Mouse (Mus musculus): ENCODE data around the gene Npnt. TPM values are rescaled to one million over a fixed set of nuclear protein-coding genes. Genes with fewer than 3 reads are reported as not detected.

The Npnt gene
- polyA plus RNA-seq, 1 experiment from 2014 or later, result 15.2 TPM

DNA sequence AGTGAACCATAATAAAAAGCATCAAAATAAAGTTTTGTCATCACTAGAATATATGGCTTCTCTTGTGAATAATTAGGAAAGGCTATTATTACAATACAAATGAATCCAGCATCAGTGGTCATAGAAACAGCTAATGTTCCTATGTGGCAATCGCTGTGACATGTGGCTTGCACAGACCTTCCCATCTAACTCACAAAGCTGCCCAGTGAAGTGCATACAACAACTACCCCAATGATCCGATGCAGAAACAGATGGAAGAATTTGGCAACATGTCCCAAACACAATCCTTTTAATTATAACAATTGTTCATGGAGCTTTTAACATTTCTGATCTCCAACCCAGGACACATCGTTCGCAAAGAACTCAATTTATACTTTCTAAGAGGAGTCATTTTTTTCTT, 52.2 kb downstream of the Npnt start:
- H3K9ac ChIP-seq (replicated peaks; ENCODE audit: low read length), result no peak overlapping the region
- 93% methylated on average over 4 of the region's 4 CpGs for WGBS
- H3K4me2 ChIP-seq (ENCODE audit: low read depth, low read length), result no peak overlapping the region
- ATAC-seq (replicated peaks; ENCODE audit: insufficient number of reproducible peaks, low FRiP score, low TSS enrichment, low read depth) (no peak), DNase-seq (ENCODE audit: low spot score) (no peak)
- H3K4me3 ChIP-seq (ENCODE audit: low read depth, low read length), result no peak overlapping the region
- H3K9me3 ChIP-seq (replicated peaks; ENCODE audit: control insufficient read depth, low read length), result no peaks in the 10 kb centered on the region
- no peaks in the 10 kb centered on the region for H3K4me1 ChIP-seq (ENCODE audit: control insufficient read depth, insufficient read depth, low read length)
- no peaks in the 10 kb centered on the region for H3K27me3 ChIP-seq (ENCODE audit: control insufficient read depth, insufficient read depth, low read length)
- no peaks in the 10 kb centered on the region for H3K36me3 ChIP-seq (replicated peaks; ENCODE audit: control insufficient read depth, insufficient read depth, low read depth, low read length)
- H3K27ac ChIP-seq (replicated peaks; ENCODE audit: low read depth, low read length), result no peak overlapping the region

DNA sequence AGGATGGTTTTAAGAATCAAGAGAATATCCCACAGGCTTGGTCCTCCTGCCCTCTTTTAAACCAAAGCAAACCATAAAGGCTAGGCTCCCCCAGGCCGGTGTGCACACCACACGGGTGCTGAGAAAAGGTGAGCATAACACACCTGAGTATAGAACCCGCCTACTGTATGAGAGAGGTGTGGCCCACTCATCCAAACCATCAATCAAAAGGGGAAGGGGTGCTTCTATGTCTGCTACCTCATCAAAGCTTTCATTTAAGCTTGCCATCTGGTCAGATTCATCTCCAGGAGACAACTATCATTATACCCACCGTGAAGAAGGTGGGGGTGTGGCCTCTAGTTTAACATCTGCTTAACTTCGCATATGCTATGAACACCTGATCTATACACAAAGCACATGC, 52.7 kb downstream of the Npnt start:
- Histone ChIP-seq H3K9ac (replicated peaks; ENCODE audit: low read length) (no peak overlapping the region), H3K4me1 (ENCODE audit: control insufficient read depth, insufficient read depth, low read length) (no peaks in the 10 kb centered on the region), H3K27ac (replicated peaks; ENCODE audit: low read depth, low read length) (no peak overlapping the region), H3K4me2 (ENCODE audit: low read depth, low read length) (no peak overlapping the region), H3K27me3 (ENCODE audit: control insufficient read depth, insufficient read depth, low read length) (no peaks in the 10 kb centered on the region), H3K4me3 (ENCODE audit: low read depth, low read length) (no peak overlapping the region), H3K36me3 (replicated peaks; ENCODE audit: control insufficient read depth, insufficient read depth, low read depth, low read length) (no peaks in the 10 kb centered on the region), H3K9me3 (replicated peaks; ENCODE audit: control insufficient read depth, low read length) (no peaks in the 10 kb centered on the region)
- no peak for DNase-seq (ENCODE audit: low spot score)
- WGBS, result 85% methylated on average over 5 of the region's 5 CpGs
- no peak for ATAC-seq (replicated peaks; ENCODE audit: insufficient number of reproducible peaks, low FRiP score, low TSS enrichment, low read depth)

DNA sequence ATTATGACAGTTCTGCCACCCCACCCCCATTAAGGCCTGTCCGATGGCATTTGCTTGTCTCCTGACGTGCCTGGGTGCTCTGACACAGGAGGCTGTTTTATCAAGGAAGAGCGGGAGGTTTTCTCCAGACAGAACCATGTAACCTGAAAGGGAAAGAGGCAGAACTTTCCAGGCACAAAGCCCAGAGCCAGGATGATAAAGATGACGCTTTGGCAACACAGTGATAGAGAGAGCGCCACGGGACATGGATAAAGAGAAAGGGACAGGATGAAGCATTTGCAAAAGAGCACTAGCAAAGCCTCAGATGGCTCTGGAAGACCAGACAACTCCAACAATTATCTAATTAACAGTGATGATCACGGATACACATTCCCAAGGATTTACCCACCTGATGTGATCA, 56.0 kb downstream of the Npnt start:
- WGBS, result 89% methylated on average over 7 of the region's 7 CpGs
- no peaks in the 10 kb centered on the region for H3K9me3 ChIP-seq (replicated peaks; ENCODE audit: control insufficient read depth, low read length)
- no peaks in the 10 kb centered on the region for H3K4me1 ChIP-seq (ENCODE audit: control insufficient read depth, insufficient read depth, low read length)
- ATAC-seq (replicated peaks; ENCODE audit: insufficient number of reproducible peaks, low FRiP score, low TSS enrichment, low read depth) (no peak), DNase-seq (ENCODE audit: low spot score) (no peak)
- H3K9ac ChIP-seq (replicated peaks; ENCODE audit: low read length), result no peak overlapping the region
- H3K27me3 ChIP-seq (ENCODE audit: control insufficient read depth, insufficient read depth, low read length), result no peaks in the 10 kb centered on the region
- no peak overlapping the region for H3K4me2 ChIP-seq (ENCODE audit: low read depth, low read length)
- H3K36me3 ChIP-seq (replicated peaks; ENCODE audit: control insufficient read depth, insufficient read depth, low read depth, low read length), result no peaks in the 10 kb centered on the region
- H3K27ac ChIP-seq (replicated peaks; ENCODE audit: low read depth, low read length), result no peak overlapping the region
- no peak overlapping the region for H3K4me3 ChIP-seq (ENCODE audit: low read depth, low read length)

DNA sequence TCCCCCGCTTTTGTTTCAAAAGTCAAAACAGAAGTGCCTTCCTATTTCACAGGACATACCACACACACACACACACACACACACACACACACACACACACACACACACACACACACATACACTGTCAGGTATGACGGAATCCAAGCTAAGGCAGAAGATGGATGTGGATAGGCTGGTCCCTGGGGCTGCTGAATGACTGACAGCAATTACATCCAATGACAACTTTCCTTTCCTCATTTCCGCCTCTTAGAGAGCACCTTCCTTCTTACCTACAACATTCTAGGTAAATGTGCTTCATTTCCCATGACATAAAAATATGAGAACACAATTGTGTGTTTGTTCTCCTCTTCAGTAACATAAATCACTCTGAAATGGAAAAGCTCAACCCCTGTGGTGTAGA, 56.4 kb downstream of the Npnt start:
- no peak overlapping the region for H3K4me3 ChIP-seq (ENCODE audit: low read depth, low read length)
- H3K9me3 ChIP-seq (replicated peaks; ENCODE audit: control insufficient read depth, low read length), result no peaks in the 10 kb centered on the region
- no peaks in the 10 kb centered on the region for H3K4me1 ChIP-seq (ENCODE audit: control insufficient read depth, insufficient read depth, low read length)
- DNase-seq (ENCODE audit: low spot score) (no peak), ATAC-seq (replicated peaks; ENCODE audit: insufficient number of reproducible peaks, low FRiP score, low TSS enrichment, low read depth) (no peak)
- H3K36me3 ChIP-seq (replicated peaks; ENCODE audit: control insufficient read depth, insufficient read depth, low read depth, low read length), result no peaks in the 10 kb centered on the region
- 91% methylated on average over 3 of the region's 3 CpGs for WGBS
- no peak overlapping the region for H3K27ac ChIP-seq (replicated peaks; ENCODE audit: low read depth, low read length)
- no peaks in the 10 kb centered on the region for H3K27me3 ChIP-seq (ENCODE audit: control insufficient read depth, insufficient read depth, low read length)
- H3K9ac ChIP-seq (replicated peaks; ENCODE audit: low read length), result no peak overlapping the region
- H3K4me2 ChIP-seq (ENCODE audit: low read depth, low read length), result no peak overlapping the region

DNA sequence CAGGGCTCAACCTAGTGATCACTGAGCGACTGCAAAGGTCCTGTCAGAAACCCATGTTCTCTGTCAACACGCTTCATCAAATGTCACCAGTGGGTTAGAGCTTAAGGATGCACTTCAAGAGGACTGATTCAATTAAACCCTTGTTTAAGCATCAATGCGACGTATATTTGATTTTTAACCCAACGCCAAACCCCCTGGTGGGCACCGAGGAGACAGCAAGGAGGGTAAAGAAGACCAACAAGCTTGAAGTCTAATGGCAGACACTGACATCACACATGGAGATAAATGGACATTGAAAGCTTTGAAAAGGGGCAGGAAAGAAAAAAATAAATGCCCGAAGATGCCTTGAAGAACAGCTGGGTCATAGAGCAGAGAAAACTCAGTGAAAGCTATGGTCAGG, 57.0 kb downstream of the Npnt start:
- ATAC-seq (replicated peaks; ENCODE audit: insufficient number of reproducible peaks, low FRiP score, low TSS enrichment, low read depth) (no peak), DNase-seq (ENCODE audit: low spot score) (no peak)
- H3K9me3 ChIP-seq (replicated peaks; ENCODE audit: control insufficient read depth, low read length), result no peaks in the 10 kb centered on the region
- no peak overlapping the region for H3K4me3 ChIP-seq (ENCODE audit: low read depth, low read length)
- H3K27me3 ChIP-seq (ENCODE audit: control insufficient read depth, insufficient read depth, low read length), result no peaks in the 10 kb centered on the region
- H3K4me2 ChIP-seq (ENCODE audit: low read depth, low read length), result no peak overlapping the region
- no peaks in the 10 kb centered on the region for H3K36me3 ChIP-seq (replicated peaks; ENCODE audit: control insufficient read depth, insufficient read depth, low read depth, low read length)
- H3K27ac ChIP-seq (replicated peaks; ENCODE audit: low read depth, low read length), result no peak overlapping the region
- 87% methylated on average over 7 of the region's 7 CpGs for WGBS
- no peaks in the 10 kb centered on the region for H3K4me1 ChIP-seq (ENCODE audit: control insufficient read depth, insufficient read depth, low read length)
- no peak overlapping the region for H3K9ac ChIP-seq (replicated peaks; ENCODE audit: low read length)

DNA sequence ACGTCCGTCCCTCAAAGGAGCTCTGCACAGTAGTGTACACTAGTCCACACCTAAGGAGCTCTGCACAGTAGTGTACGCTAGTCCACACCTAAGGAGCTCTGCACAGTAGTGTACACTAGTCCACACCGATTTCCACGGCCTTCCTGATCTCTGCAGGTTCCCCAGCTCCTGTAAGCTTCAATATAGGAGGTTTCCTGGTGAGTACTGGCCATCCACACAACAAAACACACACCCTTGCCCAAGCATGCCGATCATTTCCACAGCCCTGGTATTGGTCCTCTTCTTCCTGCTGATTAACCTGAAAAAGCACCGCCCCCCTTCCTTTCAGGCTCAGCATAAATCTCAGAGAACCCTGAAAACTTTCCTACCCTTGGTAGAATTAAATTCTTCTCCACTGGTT, 57.6 kb downstream of the Npnt start:
- no peak for DNase-seq (ENCODE audit: low spot score)
- H3K4me2 ChIP-seq (ENCODE audit: low read depth, low read length), result no peak overlapping the region
- 91% methylated on average over 7 of the region's 7 CpGs for WGBS

DNA sequence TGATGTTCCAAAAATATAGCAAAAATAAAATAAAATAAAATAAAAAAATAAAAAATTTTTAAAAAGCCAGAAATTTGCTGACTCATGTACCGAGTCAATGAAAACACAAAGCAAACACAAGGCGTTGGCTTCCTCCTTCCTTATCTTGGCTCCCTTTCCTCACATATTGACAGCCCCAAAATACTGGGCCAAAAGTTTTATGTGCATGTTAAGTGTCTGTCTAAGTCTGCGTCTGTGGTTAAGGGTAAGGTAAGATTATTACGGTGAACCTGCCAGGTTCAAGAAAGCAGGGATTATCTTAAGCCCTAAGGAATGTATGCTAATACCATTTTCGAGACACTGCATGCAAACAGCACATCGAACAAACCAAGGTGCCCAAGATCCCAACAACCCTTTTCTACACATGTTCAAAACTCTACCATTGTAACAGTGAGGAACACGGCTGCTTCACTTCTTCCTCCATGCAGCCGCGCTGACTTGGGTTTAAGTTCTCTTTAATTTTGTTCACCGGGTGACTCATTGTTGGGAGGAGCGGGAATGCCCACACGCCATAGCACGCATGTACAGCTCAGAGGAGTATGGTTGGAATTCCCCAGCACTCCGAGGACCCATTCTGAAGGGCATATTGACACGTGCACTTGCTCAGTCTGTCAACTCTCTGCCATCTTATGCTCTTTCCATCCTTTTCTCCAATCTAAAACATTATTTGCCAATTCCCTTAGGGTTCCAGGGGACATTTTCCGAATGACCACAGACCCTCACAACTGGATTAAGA, 62.8 kb downstream of the Npnt start:
- Histone ChIP-seq H3K9me3 (replicated peaks; ENCODE audit: control insufficient read depth, low read length) (no peaks in the 10 kb centered on the region), H3K4me3 (ENCODE audit: low read depth, low read length) (no peak overlapping the region), H3K36me3 (replicated peaks; ENCODE audit: control insufficient read depth, insufficient read depth, low read depth, low read length) (no peaks in the 10 kb centered on the region), H3K27ac (replicated peaks; ENCODE audit: low read depth, low read length) (no peak overlapping the region), H3K9ac (replicated peaks; ENCODE audit: low read length) (no peak overlapping the region), H3K27me3 (ENCODE audit: control insufficient read depth, insufficient read depth, low read length) (no peaks in the 10 kb centered on the region), H3K4me2 (ENCODE audit: low read depth, low read length) (no peak overlapping the region), H3K4me1 (ENCODE audit: control insufficient read depth, insufficient read depth, low read length) (no peaks in the 10 kb centered on the region)
- WGBS, result 89% methylated on average over 16 of the region's 16 CpGs
- ATAC-seq (replicated peaks; ENCODE audit: insufficient number of reproducible peaks, low FRiP score, low TSS enrichment, low read depth) (no peak), DNase-seq (ENCODE audit: low spot score) (no peak)

More for the DNA sequence above, 57.6 kb downstream of the Npnt start:
- H3K4me3 ChIP-seq (ENCODE audit: low read depth, low read length), result no peak overlapping the region
- H3K9me3 ChIP-seq (replicated peaks; ENCODE audit: control insufficient read depth, low read length), result no peaks in the 10 kb centered on the region
- no peak for ATAC-seq (replicated peaks; ENCODE audit: insufficient number of reproducible peaks, low FRiP score, low TSS enrichment, low read depth)
- H3K36me3 ChIP-seq (replicated peaks; ENCODE audit: control insufficient read depth, insufficient read depth, low read depth, low read length), result no peaks in the 10 kb centered on the region
- no peaks in the 10 kb centered on the region for H3K4me1 ChIP-seq (ENCODE audit: control insufficient read depth, insufficient read depth, low read length)
- no peak overlapping the region for H3K27ac ChIP-seq (replicated peaks; ENCODE audit: low read depth, low read length)
- no peaks in the 10 kb centered on the region for H3K27me3 ChIP-seq (ENCODE audit: control insufficient read depth, insufficient read depth, low read length)
- no peak overlapping the region for H3K9ac ChIP-seq (replicated peaks; ENCODE audit: low read length)

DNA sequence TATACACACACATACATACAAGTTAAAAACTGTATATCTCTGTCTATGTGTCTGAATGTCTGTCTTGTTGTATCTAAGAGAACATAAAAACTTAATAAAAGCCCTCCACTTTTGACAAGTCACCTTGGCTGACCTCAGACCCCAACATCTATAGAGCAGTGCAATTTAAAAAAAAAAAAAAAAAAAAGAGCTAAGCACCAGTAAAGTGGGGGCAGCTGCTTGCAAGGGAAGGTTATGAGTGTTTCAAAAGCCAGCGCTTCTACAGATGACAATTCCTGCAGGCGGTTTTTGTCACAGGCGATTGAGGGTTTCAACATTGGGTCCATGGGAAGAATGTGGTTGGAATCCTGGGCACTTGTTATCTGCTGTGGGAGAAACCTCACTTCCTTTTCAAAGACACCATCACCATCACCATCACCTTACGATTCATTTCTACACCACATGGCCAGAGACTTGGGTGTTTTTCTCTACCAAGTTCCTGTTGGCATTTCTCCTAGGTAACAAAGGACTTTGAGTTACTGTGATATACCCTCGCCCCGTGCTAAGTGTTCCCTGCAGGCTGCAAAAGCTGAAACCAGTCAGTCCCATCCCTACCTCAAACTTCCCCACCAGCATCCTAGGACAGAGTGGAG, 63.6 kb downstream of the Npnt start:
- no peaks in the 10 kb centered on the region for H3K9me3 ChIP-seq (replicated peaks; ENCODE audit: control insufficient read depth, low read length)
- H3K4me3 ChIP-seq (ENCODE audit: low read depth, low read length), result no peak overlapping the region
- H3K36me3 ChIP-seq (replicated peaks; ENCODE audit: control insufficient read depth, insufficient read depth, low read depth, low read length), result no peaks in the 10 kb centered on the region
- no peak overlapping the region for H3K27ac ChIP-seq (replicated peaks; ENCODE audit: low read depth, low read length)
- DNase-seq (ENCODE audit: low spot score), result no peak
- H3K9ac ChIP-seq (replicated peaks; ENCODE audit: low read length), result no peak overlapping the region
- H3K4me1 ChIP-seq (ENCODE audit: control insufficient read depth, insufficient read depth, low read length), result no peaks in the 10 kb centered on the region
- ATAC-seq (replicated peaks; ENCODE audit: insufficient number of reproducible peaks, low FRiP score, low TSS enrichment, low read depth), result no peak
- 86% methylated on average over 6 of the region's 6 CpGs for WGBS
- no peak overlapping the region for H3K4me2 ChIP-seq (ENCODE audit: low read depth, low read length)
- no peaks in the 10 kb centered on the region for H3K27me3 ChIP-seq (ENCODE audit: control insufficient read depth, insufficient read depth, low read length)

Measured in embryonic facial prominence, embryonic 11.5 days (tissue).